Mouse (Mus musculus) stomach, embryonic 15.5 days (tissue): ENCODE measurements around the gene H6pd. TPM values are rescaled to one million over a fixed set of nuclear protein-coding genes. Genes with fewer than 3 reads are reported as not detected.

ENCODE experiments used
- ATAC-seq: fragments of 200-750 bp; cut with Nextera tagmentation; 2 replicates; pipeline ENCODE4 v1.8.0; 2017; ENCODE audit warnings: low read depth, moderate number of reproducible peaks, moderate TSS enrichment; ENCODE audit not compliant: insufficient read depth, low FRiP score
- H3K27ac ChIP-seq: fragments of 300-500 bp; sonication (generic); 2 replicates; pipeline ENCODE4 v1.5.1; 2015; ENCODE audit warnings: mild to moderate bottlenecking, inconsistent platforms
- H3K27me3 ChIP-seq: fragments of 300-500 bp; sonication (generic); replicated peaks from 2 replicates; pipeline ENCODE4 v1.6.1; 2015; ENCODE audit warnings: inconsistent platforms
- H3K36me3 ChIP-seq: fragments of 300-500 bp; sonication (generic); 2 replicates; pipeline ENCODE4 v1.6.1; 2015; ENCODE audit warnings: inconsistent platforms
- H3K4me1 ChIP-seq: fragments of 300-500 bp; sonication (generic); 2 replicates; pipeline ENCODE4 v1.6.1; 2015; ENCODE audit warnings: inconsistent platforms
- H3K4me2 ChIP-seq: fragments of 300-500 bp; sonication (generic); 2 replicates; pipeline ENCODE4 v1.6.1; 2015; ENCODE audit warnings: mild to moderate bottlenecking, inconsistent platforms
- H3K4me3 ChIP-seq: fragments of 300-500 bp; sonication (generic); replicated peaks from 2 replicates; pipeline ENCODE4 v1.5.1; 2015; ENCODE audit warnings: inconsistent platforms
- H3K9ac ChIP-seq: fragments of 300-500 bp; sonication (generic); 2 replicates; pipeline ENCODE4 v1.6.1; 2015; ENCODE audit warnings: inconsistent platforms
- H3K9me3 ChIP-seq: fragments of 300-500 bp; sonication (generic); 2 replicates; pipeline ENCODE4 v1.6.1; 2016; ENCODE audit warnings: inconsistent platforms
- WGBS: fragments of 180-500 bp; shearing (Covaris S2); methylation state at CpG from one replicate; pipeline ENCODE4 v1.1.7; 2015; 5-methylcytosine and 5-hydroxymethylcytosine counted together
- polyA plus RNA-seq: library from polyadenylated mRNA; unstranded; fragments of >200 nt; fragmentation: Nextera tagmentation; extraction: Ambion mirVana; gene quantifications from 2 replicates; pipeline ENCODE4 v1.2.1, GENCODE M21; 2015

H6pd gene
- polyA plus RNA-seq, 1 experiment from 2014 or later = 14.4 TPM

DNA sequence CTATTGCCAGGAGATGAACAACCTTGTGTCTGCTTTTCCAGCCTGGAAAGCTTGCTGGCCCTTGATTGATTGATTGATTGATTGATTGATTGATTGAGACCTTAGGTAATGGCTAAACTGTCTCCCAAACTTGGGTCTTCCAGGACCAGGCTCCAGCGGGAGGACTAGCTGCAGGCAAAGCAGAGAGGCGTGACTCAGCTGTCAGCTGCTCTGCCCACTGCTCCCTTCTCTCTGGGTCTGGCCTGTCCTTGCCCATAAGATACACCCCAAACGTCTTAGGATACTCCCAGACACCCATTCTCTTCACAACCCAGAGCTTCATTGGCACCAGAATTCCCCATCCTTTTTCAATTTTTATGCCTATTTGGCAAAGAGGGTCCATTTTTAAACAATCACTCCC is 78.1 kb downstream of the H6pd start:
- H3K9me3 ChIP-seq = no peaks in the 10 kb centered on the region
- H3K9ac ChIP-seq = no peak overlapping the region
- H3K4me1 ChIP-seq = no peaks in the 10 kb centered on the region
- no peaks in the 10 kb centered on the region for H3K36me3 ChIP-seq
- H3K27ac ChIP-seq = no peak overlapping the region
- WGBS = 66% methylated on average over 3 of the region's 3 CpGs
- H3K4me3 ChIP-seq = no peak overlapping the region
- no peak overlapping the region for H3K4me2 ChIP-seq
- no peak for ATAC-seq
- H3K27me3 ChIP-seq = no peaks in the 10 kb centered on the region

Other genes with a start within 250 kb of the H6pd start
- gene Slc25a33, start 234.7 kb downstream of the H6pd start, polyA plus RNA-seq = 10.4 and 10.6 TPM in 2 replicates
- 15.1 and 15.6 TPM in 2 replicates for gene Spsb1, start 54.0 kb downstream of the H6pd start, polyA plus RNA-seq
- 1.2 and 1.3 TPM in 2 replicates for gene Gpr157, start 78.3 kb upstream of the H6pd start, polyA plus RNA-seq
- gene Slc2a5, start 110.3 kb upstream of the H6pd start, polyA plus RNA-seq = 1.6 and 2.4 TPM in 2 replicates
- 0.08 and 0.15 TPM in 2 replicates for gene Slc2a7, start 139.9 kb upstream of the H6pd start, polyA plus RNA-seq
- not detected in 2 replicates for gene Car6, start 192.3 kb upstream of the H6pd start, polyA plus RNA-seq
- 1,302 and 1,597 TPM in 2 replicates for gene Eno1, start 227.7 kb upstream of the H6pd start, polyA plus RNA-seq